Mouse (Mus musculus) urinary bladder, postnatal 14 days (tissue): ENCODE data around the gene Sly.
"Not testable (repeated sequence)": the region's sequence is repeated elsewhere in the genome, so short reads cannot be mapped to it uniquely, and the experiment has no call there.

ENCODE experiments used
- DNase-seq: peaks from one replicate; pipeline ENCODE4 v3.0.0; 2021; ENCODE audit warnings: low spot score

Gene Sly

GRCm38 (mm10) chrY:57186888-57187287, at the start of gene Sly:
TSS of gene Sly (plus strand) at chrY:57187188.
- DNase-seq = not testable (repeated sequence)
